Mouse (Mus musculus): ENCODE data around the gene Acoxl. TPM values are rescaled to one million over a fixed set of nuclear protein-coding genes. Genes with fewer than 3 reads are reported as not detected.

The Acoxl gene
- polyA plus RNA-seq, 1 experiment from 2014 or later, result 0.09 TPM

- H3K27me3 ChIP-seq (replicated peaks), result peaks cover 20% of the 10 kb centered on the region
- H3K4me2 ChIP-seq (replicated peaks), result peak overlapping the region; percentile 95
- H3K9ac ChIP-seq, result peak overlapping the region; percentile 2
- WGBS, result 3% methylated on average over 9 of the region's 9 CpGs
- H3K4me1 ChIP-seq (replicated peaks), result peaks cover 35% of the 10 kb centered on the region
- no peaks in the 10 kb centered on the region for H3K36me3 ChIP-seq
- peak overlapping the region; percentile 24; the same call in 1 of the 2 replicates for H3K4me3 ChIP-seq (replicated peaks)
- ATAC-seq, result no peak
- H3K27ac ChIP-seq, result no peak overlapping the region
- H3K9me3 ChIP-seq, result no peaks in the 10 kb centered on the region
These were observed 283.8 kb downstream of the Acoxl start for GRCm38 (mm10) chr2:128122491-128122890.

- WGBS, result 3% methylated on average over 40 of the region's 40 CpGs
- ATAC-seq, result no peak
- Histone ChIP-seq H3K4me3 (replicated peaks) (peak overlapping the region; percentile 24), H3K27ac (no peak overlapping the region), H3K27me3 (replicated peaks) (peaks cover 20% of the 10 kb centered on the region), H3K9me3 (no peaks in the 10 kb centered on the region), H3K36me3 (no peaks in the 10 kb centered on the region), H3K4me2 (replicated peaks) (peak overlapping the region; percentile 95), H3K4me1 (replicated peaks) (peaks cover 35% of the 10 kb centered on the region), H3K9ac (peak overlapping the region; percentile 18)
These were observed 284.5 kb downstream of the Acoxl start for GRCm38 (mm10) chr2:128122891-128123771.

GRCm38 (mm10) chr2:128123921-128124683 lies 285.4 kb downstream of the Acoxl start:
- Histone ChIP-seq H3K9ac (peak overlapping the region; percentile 18; the same call in 1 of the 2 replicates), H3K4me1 (replicated peaks) (peaks cover 40% of the 10 kb centered on the region), H3K27me3 (replicated peaks) (peaks cover 20% of the 10 kb centered on the region), H3K4me2 (replicated peaks) (peak overlapping the region; percentile 95), H3K36me3 (no peaks in the 10 kb centered on the region), H3K27ac (no peak overlapping the region), H3K9me3 (no peaks in the 10 kb centered on the region), H3K4me3 (replicated peaks) (peak overlapping the region; percentile 76)
- no peak for ATAC-seq
- WGBS, result 19% methylated on average over 23 of the region's 23 CpGs

GRCm38 (mm10) chr2:128124693-128125092 lies 286.0 kb downstream of the Acoxl start:
- no peaks in the 10 kb centered on the region for H3K9me3 ChIP-seq
- H3K27ac ChIP-seq, result no peak overlapping the region
- H3K9ac ChIP-seq, result peak overlapping the region; percentile 33; the same call in 1 of the 2 replicates
- H3K4me1 ChIP-seq (replicated peaks), result peaks cover 40% of the 10 kb centered on the region
- peaks cover 20% of the 10 kb centered on the region for H3K27me3 ChIP-seq (replicated peaks)
- WGBS, result 29% methylated on average over 15 of the region's 15 CpGs
- no peaks in the 10 kb centered on the region for H3K36me3 ChIP-seq
- H3K4me2 ChIP-seq (replicated peaks), result peak overlapping the region; percentile 95
- no peak for ATAC-seq
- H3K4me3 ChIP-seq (replicated peaks), result peak overlapping the region; percentile 76

GRCm38 (mm10) chr2:128125635-128126470 lies 287.2 kb downstream of the Acoxl start, which contains the start of gene Bcl2l11:
Bcl2l11 (plus strand) TSS chr2:128126038.
- H3K27me3 ChIP-seq (replicated peaks), result peaks cover 20% of the 10 kb centered on the region

GRCm38 (mm10) chr2:128126591-128127051 lies 287.9 kb downstream of the Acoxl start:
- Histone ChIP-seq H3K27me3 (replicated peaks) (peaks cover 20% of the 10 kb centered on the region), H3K4me3 (replicated peaks) (peak overlapping the region; percentile 76), H3K36me3 (0 out of 2 replicates have a peak, but pooled peaks cover 3% of the 10 kb centered on the region), H3K4me2 (replicated peaks) (peak overlapping the region; percentile 95), H3K27ac (peak overlapping the region; percentile 83; the same call in 1 of the 2 replicates), H3K4me1 (replicated peaks) (peaks cover 42% of the 10 kb centered on the region), H3K9ac (peak overlapping the region; percentile 69), H3K9me3 (no peaks in the 10 kb centered on the region)
- WGBS, result under 1% methylated on average over 35 of the region's 35 CpGs
- ATAC-seq, result peak; percentile 1; the same call in 1 of the 2 replicates

More at GRCm38 (mm10) chr2:128125635-128126470, 287.2 kb downstream of the Acoxl start, which contains the start of gene Bcl2l11:
- ATAC-seq, result peak; percentile 87
- Histone ChIP-seq H3K9me3 (no peaks in the 10 kb centered on the region), H3K9ac (peak within 1 kb of the TSS; percentile 69), H3K36me3 (no peaks in the 10 kb centered on the region), H3K4me1 (replicated peaks) (peaks cover 42% of the 10 kb centered on the region), H3K27ac (peak within 1 kb of the TSS; percentile 83), H3K4me2 (replicated peaks) (peak within 1 kb of the TSS; percentile 95), H3K4me3 (replicated peaks) (peak within 1 kb of the TSS; percentile 76)
- under 1% methylated on average over 76 of the region's 76 CpGs for WGBS

GRCm38 (mm10) chr2:128127121-128127671 lies 288.5 kb downstream of the Acoxl start:
- peak overlapping the region; percentile 95 for H3K4me2 ChIP-seq (replicated peaks)
- peak overlapping the region; percentile 83 for H3K27ac ChIP-seq
- peak overlapping the region; percentile 69 for H3K9ac ChIP-seq
- peaks cover 42% of the 10 kb centered on the region for H3K4me1 ChIP-seq (replicated peaks)
- H3K9me3 ChIP-seq, result no peaks in the 10 kb centered on the region
- peak overlapping the region; percentile 76 for H3K4me3 ChIP-seq (replicated peaks)
- 0% methylated on average over 67 of the region's 67 CpGs for WGBS
- H3K36me3 ChIP-seq, result 0 out of 2 replicates have a peak, but pooled peaks cover 3% of the 10 kb centered on the region
- H3K27me3 ChIP-seq (replicated peaks), result peaks cover 20% of the 10 kb centered on the region
- peak; percentile 88 for ATAC-seq

GRCm38 (mm10) chr2:128127691-128128292 lies 289.1 kb downstream of the Acoxl start:
- ATAC-seq, result peak; percentile 48
- under 1% methylated on average over 43 of the region's 48 CpGs for WGBS
- Histone ChIP-seq H3K36me3 (0 out of 2 replicates have a peak, but pooled peaks cover 6% of the 10 kb centered on the region), H3K4me3 (replicated peaks) (peak overlapping the region; percentile 76), H3K9ac (peak overlapping the region; percentile 69), H3K27ac (peak overlapping the region; percentile 83), H3K4me2 (replicated peaks) (peak overlapping the region; percentile 95), H3K27me3 (replicated peaks) (peaks cover 19% of the 10 kb centered on the region), H3K4me1 (replicated peaks) (peaks cover 38% of the 10 kb centered on the region), H3K9me3 (no peaks in the 10 kb centered on the region)

GRCm38 (mm10) chr2:128128532-128128931 lies 289.9 kb downstream of the Acoxl start:
- Histone ChIP-seq H3K36me3 (0 out of 2 replicates have a peak, but pooled peaks cover 10% of the 10 kb centered on the region), H3K4me2 (replicated peaks) (peak overlapping the region; percentile 95), H3K9ac (peak overlapping the region; percentile 69; the same call in 1 of the 2 replicates), H3K4me3 (replicated peaks) (peak overlapping the region; percentile 76), H3K27me3 (replicated peaks) (peaks cover 12% of the 10 kb centered on the region), H3K4me1 (replicated peaks) (peaks cover 31% of the 10 kb centered on the region), H3K27ac (no peak overlapping the region), H3K9me3 (no peaks in the 10 kb centered on the region)
- ATAC-seq, result no peak
- WGBS, result 37% methylated on average over 10 of the region's 10 CpGs

- 90% methylated on average over 11 of the region's 11 CpGs for WGBS
- H3K9me3 ChIP-seq, result no peaks in the 10 kb centered on the region
- H3K4me1 ChIP-seq (replicated peaks), result peaks cover 11% of the 10 kb centered on the region
- H3K9ac ChIP-seq, result no peak overlapping the region
- H3K27me3 ChIP-seq (replicated peaks), result no peaks in the 10 kb centered on the region
- H3K4me2 ChIP-seq (replicated peaks), result no peak overlapping the region
- ATAC-seq, result no peak
- no peak overlapping the region for H3K27ac ChIP-seq
- H3K36me3 ChIP-seq, result 0 out of 2 replicates have a peak, but pooled peaks cover 18% of the 10 kb centered on the region
- H3K4me3 ChIP-seq (replicated peaks), result no peak overlapping the region
These were observed 292.8 kb downstream of the Acoxl start for GRCm38 (mm10) chr2:128131503-128131902.

All from intestine, embryonic 15.5 days (tissue).